In the genomic region with DNA sequence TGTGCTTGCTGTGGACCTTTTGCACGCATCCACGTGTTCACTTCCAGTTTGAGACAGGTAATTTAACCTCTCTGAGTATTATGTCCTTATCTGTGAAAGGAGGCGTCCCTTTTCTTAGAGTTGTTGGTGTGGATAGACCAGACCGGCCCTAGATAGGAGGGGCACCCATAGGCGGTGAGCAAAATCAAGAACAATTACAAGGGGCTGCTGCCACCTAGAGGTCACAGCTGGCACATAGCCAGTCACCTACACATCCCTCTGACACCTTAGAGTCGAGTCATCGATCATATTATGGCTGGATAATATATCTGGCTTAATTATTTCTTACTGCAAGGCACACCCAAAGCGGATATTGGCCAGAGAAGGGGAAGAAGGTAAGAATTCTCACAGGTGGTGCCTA, we compare ENCODE assay signal across 9 mouse cellular contexts. TPM values are rescaled to one million over a fixed set of nuclear protein-coding genes. Genes with fewer than 3 reads are reported as not detected.
DNase-seq lines count a peak whose midpoint lies in the region; ATAC-seq and TF ChIP-seq lines count a peak whose summit lies in the region.
"Had no signal": no experiment of that assay in that cellular context is flagged by ENCODE, and none has a peak within 500 bp of the region (broad histone marks: within the 10 kb centered on the region; RNA-seq: fewer than 3 reads in every experiment).

No protein-coding gene starts in this region.

- peaks cover 44% of the 10 kb centered on the region for H3K27me3 ChIP-seq in liver, embryonic 12.5 days (replicated peaks)
- no peaks in the 10 kb centered on the region for H3K27me3 ChIP-seq in myocyte (ENCODE audit: control insufficient read depth, insufficient read depth, insufficient read length)
- H3K27me3 ChIP-seq: stomach, embryonic 15.5 days had no signal

- ATAC-seq in common myeloid progenitor, adult 5-6 weeks (replicated peaks; ENCODE audit: low read depth, poor library complexity, severe bottlenecking) = peak; percentile 56
- peak; percentile 60 to 77; a peak in 3 of 4 replicates for ATAC-seq in hematopoietic stem cell, adult 5-6 weeks (replicated peaks in 1 of 2; ENCODE audit: insufficient read depth in 1 of 2, low FRiP score in 2 of 2, low TSS enrichment in 1 of 2, low read depth in 1 of 2, poor library complexity in 2 of 2, severe bottlenecking in 2 of 2)
- peak; percentile 64; the same call in 1 of the 2 replicates for ATAC-seq in liver, embryonic 12.5 days

- H3K27ac ChIP-seq in liver, embryonic 12.5 days = no peak overlapping the region
- H3K27ac ChIP-seq: stomach, embryonic 15.5 days had no signal

- H3K4me2 ChIP-seq in liver, embryonic 12.5 days = peak overlapping the region; percentile 19; the same call in 1 of the 2 replicates
- peak overlapping the region; percentile 99 for H3K4me2 ChIP-seq in myocyte (ENCODE audit: low read depth)
- H3K4me2 ChIP-seq: stomach, embryonic 15.5 days had no signal

- no peaks in the 10 kb centered on the region for H3K9me3 ChIP-seq in liver, embryonic 12.5 days (replicated peaks)
- H3K9me3 ChIP-seq: stomach, embryonic 15.5 days had no signal

- H3K36me3 ChIP-seq in liver, embryonic 12.5 days = no peaks in the 10 kb centered on the region
- H3K36me3 ChIP-seq in myocyte (ENCODE audit: control insufficient read depth, insufficient read depth) = peaks cover 16% of the 10 kb centered on the region
- H3K36me3 ChIP-seq: stomach, embryonic 15.5 days had no signal

- no peak overlapping the region for H3ac ChIP-seq in myocyte (ENCODE audit: control insufficient read depth, insufficient read length)

- WGBS in liver, embryonic 12.5 days (ENCODE audit: insufficient replicate concordance) = 6% methylated on average over 8 of the region's 8 CpGs

- no peak overlapping the region for H3K9ac ChIP-seq in liver, embryonic 12.5 days
- H3K9ac ChIP-seq: stomach, embryonic 15.5 days had no signal

- peak; percentile 59 for DNase-seq in urinary bladder, postnatal 25 days (ENCODE audit: low spot score)
- no peak for DNase-seq in urinary bladder, adult 2 months (ENCODE audit: low spot score)
- DNase-seq in thymus, postnatal 14 days = peak; percentile 86
- no peak for DNase-seq in frontal cortex, postnatal 36 days (ENCODE audit: low spot score in 2 of 2)

- no peak for TF ChIP-seq POLR2A in myocyte (IDR thresholded peaks at IDR 0.05; ENCODE audit: insufficient read length, low read depth)

- no peak overlapping the region for H3K4me3 ChIP-seq in liver, embryonic 12.5 days
- H3K4me3 ChIP-seq in myocyte = no peak overlapping the region
- H3K4me3 ChIP-seq: stomach, embryonic 15.5 days had no signal

- H3K4me1 ChIP-seq in liver, embryonic 12.5 days = peaks cover 46% of the 10 kb centered on the region

- H3K79me2 ChIP-seq in myocyte (ENCODE audit: control insufficient read depth, insufficient read depth) = no peaks in the 10 kb centered on the region

TF ChIP-seq in myocyte, 11 proteins besides CTCF, POLR2A, EP300 and RAD21:
- TF ChIP-seq MYOD1 (IDR thresholded peaks at IDR 0.05; ENCODE audit: control insufficient read depth in 1 of 3, insufficient read length in 2 of 3, low read depth in 2 of 3) (no peak), REST (IDR thresholded peaks at IDR 0.05; ENCODE audit: insufficient read depth, insufficient read length) (no peak), TCF3 (IDR thresholded peaks at IDR 0.05; ENCODE audit: insufficient read length, low read depth) (no peak)

RNA-seq across cellular contexts. Expression of a gene that starts 2.6 kb away (rescaled TPM):
- polyA plus RNA-seq in urinary bladder, adult 2 months (2012; rRNA removed) = 19.3 and 23.1 TPM in 2 replicates
- 0.24 and 0.96 TPM in 2 replicates for total RNA-seq in common myeloid progenitor, adult 5-6 weeks (2017)
- 2.1 and 2.8 TPM in 2 replicates for total RNA-seq in hematopoietic stem cell, adult 5-6 weeks (2017)
- polyA plus RNA-seq in liver, embryonic 12.5 days (2016; fragmentation: Nextera tagmentation; extraction: Ambion mirVana) = 0.36 and 0.39 TPM in 2 replicates
- 9.0 TPM for polyA plus RNA-seq in myocyte (2012; fragmentation: generic; extraction: Trizol)

RNA-seq across cellular contexts. Expression of a gene that starts 12.7 kb away (rescaled TPM):
- 0.16 TPM in 1 of 2 replicates, not detected in the other for polyA plus RNA-seq in urinary bladder, adult 2 months (2012; rRNA removed)
- not detected in 2 replicates for total RNA-seq in common myeloid progenitor, adult 5-6 weeks (2017)
- total RNA-seq in hematopoietic stem cell, adult 5-6 weeks (2017) = not detected in 2 replicates
- not detected in 2 replicates for polyA plus RNA-seq in liver, embryonic 12.5 days (2016; fragmentation: Nextera tagmentation; extraction: Ambion mirVana)
- not detected for polyA plus RNA-seq in myocyte (2012; fragmentation: generic; extraction: Trizol)

RNA-seq across cellular contexts. Expression of a gene that starts 14.3 kb away (rescaled TPM):
- 35.9 and 38.5 TPM in 2 replicates for polyA plus RNA-seq in urinary bladder, adult 2 months (2012; rRNA removed)
- total RNA-seq in common myeloid progenitor, adult 5-6 weeks (2017) = 19.8 and 20.5 TPM in 2 replicates
- total RNA-seq in hematopoietic stem cell, adult 5-6 weeks (2017) = 17.7 and 23.0 TPM in 2 replicates
- polyA plus RNA-seq in liver, embryonic 12.5 days (2016; fragmentation: Nextera tagmentation; extraction: Ambion mirVana) = 23.1 TPM in 2 replicates
- 10.5 TPM for polyA plus RNA-seq in myocyte (2012; fragmentation: generic; extraction: Trizol)

RNA-seq across cellular contexts. Expression of a gene that starts 19.7 kb away (rescaled TPM):
- 0.78 and 0.93 TPM in 2 replicates for polyA plus RNA-seq in urinary bladder, adult 2 months (2012; rRNA removed)
- not detected in 2 replicates for total RNA-seq in common myeloid progenitor, adult 5-6 weeks (2017)
- not detected in 2 replicates for total RNA-seq in hematopoietic stem cell, adult 5-6 weeks (2017)
- polyA plus RNA-seq in liver, embryonic 12.5 days (2016; fragmentation: Nextera tagmentation; extraction: Ambion mirVana) = 0.35 and 0.37 TPM in 2 replicates
- 0.06 TPM for polyA plus RNA-seq in myocyte (2012; fragmentation: generic; extraction: Trizol)

RNA-seq across cellular contexts. Expression of a gene that starts 31.6 kb away (rescaled TPM):
- 2.6 and 3.0 TPM in 2 replicates for polyA plus RNA-seq in urinary bladder, adult 2 months (2012; rRNA removed)
- 34.5 and 42.0 TPM in 2 replicates for total RNA-seq in common myeloid progenitor, adult 5-6 weeks (2017)
- total RNA-seq in hematopoietic stem cell, adult 5-6 weeks (2017) = 67.8 and 118 TPM in 2 replicates
- polyA plus RNA-seq in liver, embryonic 12.5 days (2016; fragmentation: Nextera tagmentation; extraction: Ambion mirVana) = 2.5 and 2.6 TPM in 2 replicates
- polyA plus RNA-seq in myocyte (2012; fragmentation: generic; extraction: Trizol) = not detected

Comparison
In these comparisons a context has a peak if more than half of its experiments do, and no peak if none do; other contexts are left out.
1. DNase-seq: peak in urinary bladder, postnatal 25 days (single experiment) and thymus, postnatal 14 days (single experiment); none in urinary bladder, adult 2 months (single experiment) and frontal cortex, postnatal 36 days (0 of 2).
2. Peak in every context shown above with its lines, with median percentiles within 50 percentile points of each other: ATAC-seq.